Comparison of ENCODE assay signal across 9 mouse cellular contexts in genomic region chr17:8339666-8340374, GRCm38 (mm10). TPM values are rescaled to one million over a fixed set of nuclear protein-coding genes. Genes with fewer than 3 reads are reported as not detected.
DNase-seq lines count a peak whose midpoint lies in the region; ATAC-seq and TF ChIP-seq lines count a peak whose summit lies in the region.
"Had no signal": no experiment of that assay in that cellular context is flagged by ENCODE, and none has a peak within 500 bp of the region (broad histone marks: within the 10 kb centered on the region; RNA-seq: fewer than 3 reads in every experiment).

No protein-coding gene starts in this region.

- H3K36me3 ChIP-seq in kidney, adult 2 months (ENCODE audit: control insufficient read depth, insufficient read depth, low read length) = no peaks in the 10 kb centered on the region
- no peaks in the 10 kb centered on the region for H3K36me3 ChIP-seq in hindbrain, embryonic 15.5 days
- no peaks in the 10 kb centered on the region for H3K36me3 ChIP-seq in midbrain, embryonic 12.5 days

- peak overlapping the region; percentile 97 for H3K9ac ChIP-seq in hindbrain, embryonic 15.5 days
- peak overlapping the region; percentile 76; the same call in 1 of the 2 replicates for H3K9ac ChIP-seq in midbrain, embryonic 12.5 days (replicated peaks)

- peak; percentile 71; the same call in 1 of the 2 replicates for ATAC-seq in hindbrain, embryonic 15.5 days (ENCODE audit: low FRiP score, low read depth)
- no peak for ATAC-seq in midbrain, embryonic 12.5 days (ENCODE audit: low FRiP score, low read depth)

- intact Hi-C loops in gastrocnemius, postnatal 14 days (cut with DNase I; ENCODE audit: low total_unique reads) = no loop called here
- intact Hi-C loops in gastrocnemius, postnatal 36 days (cut with DNase I) = no loop called here

- TF ChIP-seq CTCF in kidney, adult 2 months (conservative IDR thresholded peaks at IDR 0.05; ENCODE audit: insufficient read depth, insufficient read length, low read depth, low read length) = no peak

- no peak overlapping the region for H3K4me3 ChIP-seq in kidney, adult 2 months (ENCODE audit: insufficient read depth, low read depth, low read length)
- H3K4me3 ChIP-seq in hindbrain, embryonic 15.5 days = peak overlapping the region; percentile 80
- H3K4me3 ChIP-seq in midbrain, embryonic 12.5 days = peak overlapping the region; percentile 67

- peak overlapping the region; percentile 97 for H3K4me2 ChIP-seq in hindbrain, embryonic 15.5 days
- peak overlapping the region; percentile 99 for H3K4me2 ChIP-seq in midbrain, embryonic 12.5 days (replicated peaks)

- 32% methylated on average over 8 of the region's 8 CpGs for WGBS in kidney, adult 2 months
- 9% methylated on average over 8 of the region's 8 CpGs for WGBS in hindbrain, embryonic 15.5 days
- 16% methylated on average over 8 of the region's 8 CpGs for WGBS in midbrain, embryonic 12.5 days

- TF ChIP-seq POLR2A in kidney, adult 2 months (IDR thresholded peaks at IDR 0.05; ENCODE audit: low read depth, low read length) = no peak

- peak; percentile 10 for DNase-seq in kidney, adult 2 months
- DNase-seq in kidney, postnatal 25 days = no peak
- peak; percentile 80 for DNase-seq in cerebellum, postnatal 10 days
- DNase-seq in gastrocnemius, postnatal 14 days = no peak
- no peak for DNase-seq in gastrocnemius, postnatal 36 days
- no peak for DNase-seq in thymus, postnatal 36 days

- no peak overlapping the region for H3K27ac ChIP-seq in kidney, adult 2 months (ENCODE audit: insufficient read depth, low read depth, low read length)
- peak overlapping the region; percentile 95 for H3K27ac ChIP-seq in hindbrain, embryonic 15.5 days (replicated peaks)
- H3K27ac ChIP-seq in midbrain, embryonic 12.5 days (replicated peaks) = peak overlapping the region; percentile 60; the same call in 1 of the 2 replicates

- H3K27me3 ChIP-seq in kidney, adult 2 months (replicated peaks; ENCODE audit: control insufficient read depth, insufficient read depth, low read length) = peaks cover 4% of the 10 kb centered on the region; the same call in 1 of the 2 replicates
- no peaks in the 10 kb centered on the region for H3K27me3 ChIP-seq in hindbrain, embryonic 15.5 days
- peaks cover 52% of the 10 kb centered on the region for H3K27me3 ChIP-seq in midbrain, embryonic 12.5 days

- no peaks in the 10 kb centered on the region for H3K9me3 ChIP-seq in hindbrain, embryonic 15.5 days
- no peaks in the 10 kb centered on the region for H3K9me3 ChIP-seq in midbrain, embryonic 12.5 days

- no peaks in the 10 kb centered on the region for H3K4me1 ChIP-seq in kidney, adult 2 months (ENCODE audit: control insufficient read depth, insufficient read depth, low read length)
- H3K4me1 ChIP-seq in hindbrain, embryonic 15.5 days (replicated peaks) = peaks cover 53% of the 10 kb centered on the region
- H3K4me1 ChIP-seq in midbrain, embryonic 12.5 days = peaks cover 22% of the 10 kb centered on the region

RNA-seq across cellular contexts. Expression of gene Prr18, which starts 2.6 kb away (rescaled TPM):
- polyA plus RNA-seq in kidney, adult 2 months (2012; rRNA removed) = 0.05 and 0.14 TPM in 2 replicates
- polyA plus RNA-seq in hindbrain, embryonic 15.5 days (2015; fragmentation: Nextera tagmentation; extraction: Ambion mirVana) = 18.4 and 23.1 TPM in 2 replicates
- 3.9 and 4.1 TPM in 2 replicates for polyA plus RNA-seq in midbrain, embryonic 12.5 days (2016; fragmentation: Nextera tagmentation; extraction: Ambion mirVana)
- total RNA-seq in gastrocnemius, postnatal 14 days (2021) = under 1 TPM; 0.14 to 0.18 TPM
- under 1 TPM in 1 of 2 experiments, not detected in 1; 0.07 TPM for total RNA-seq in gastrocnemius, postnatal 36 days (2021)

RNA-seq across cellular contexts. Expression of gene T2, which starts 16.0 kb away (rescaled TPM):
- polyA plus RNA-seq in kidney, adult 2 months (2012; rRNA removed) = 0.06 TPM in 1 of 2 replicates, not detected in the other
- polyA plus RNA-seq in hindbrain, embryonic 15.5 days (2015; fragmentation: Nextera tagmentation; extraction: Ambion mirVana) = 0.54 and 0.58 TPM in 2 replicates
- polyA plus RNA-seq in midbrain, embryonic 12.5 days (2016; fragmentation: Nextera tagmentation; extraction: Ambion mirVana) = 0.71 TPM in 1 of 2 replicates, not detected in the other
- total RNA-seq in gastrocnemius, postnatal 14 days (2021) = not detected
- not detected for total RNA-seq in gastrocnemius, postnatal 36 days (2021)
- total RNA-seq: G1E had no signal
- polyA plus RNA-seq: G1E had no signal

RNA-seq across cellular contexts. Expression of gene Sft2d1, which starts 28.9 kb away (rescaled TPM):
- 70.2 and 76.1 TPM in 2 replicates for polyA plus RNA-seq in kidney, adult 2 months (2012; rRNA removed)
- 173 and 188 TPM in 2 replicates for polyA plus RNA-seq in hindbrain, embryonic 15.5 days (2015; fragmentation: Nextera tagmentation; extraction: Ambion mirVana)
- 104 TPM in 2 replicates for polyA plus RNA-seq in midbrain, embryonic 12.5 days (2016; fragmentation: Nextera tagmentation; extraction: Ambion mirVana)
- 10 to 100 TPM; 13.3 to 14.8 TPM for total RNA-seq in gastrocnemius, postnatal 14 days (2021)
- 1 to 10 TPM; 5.0 to 5.7 TPM for total RNA-seq in gastrocnemius, postnatal 36 days (2021)

RNA-seq across cellular contexts. Expression of gene Mpc1, which starts 57.1 kb away (rescaled TPM):
- 519 and 608 TPM in 2 replicates for polyA plus RNA-seq in kidney, adult 2 months (2012; rRNA removed)
- 341 and 365 TPM in 2 replicates for polyA plus RNA-seq in hindbrain, embryonic 15.5 days (2015; fragmentation: Nextera tagmentation; extraction: Ambion mirVana)
- 116 TPM in 2 replicates for polyA plus RNA-seq in midbrain, embryonic 12.5 days (2016; fragmentation: Nextera tagmentation; extraction: Ambion mirVana)
- 100 to 1,000 TPM; 266 to 303 TPM for total RNA-seq in gastrocnemius, postnatal 14 days (2021)
- 100 to 1,000 TPM; 378 to 448 TPM for total RNA-seq in gastrocnemius, postnatal 36 days (2021)

Comparison
In these comparisons a context has a peak if more than half of its experiments do, and no peak if none do; other contexts are left out.
1. DNase-seq: peak in kidney, adult 2 months (single experiment) and cerebellum, postnatal 10 days (2 of 2); none in kidney, postnatal 25 days (0 of 2), gastrocnemius, postnatal 14 days (single experiment), gastrocnemius, postnatal 36 days (0 of 2) and thymus, postnatal 36 days (0 of 2).